Mouse (Mus musculus) myocyte (in vitro differentiated cells): Measurements from ENCODE around the gene Fgfr1op2.

ENCODE experiments used
- CEBPB ChIP-seq: IDR thresholded peaks from 2 replicates; pipeline ENCODE4 v1.6.1; 2011; ENCODE audit warnings: mild to moderate bottlenecking, moderate library complexity; ENCODE audit not compliant: poor library complexity, insufficient read depth, severe bottlenecking
- MAX ChIP-seq: IDR thresholded peaks from one replicate; pipeline ENCODE4 v1.6.1; 2011; ENCODE audit warnings: low read depth, mild to moderate bottlenecking, control low read depth
- MYOD1 ChIP-seq, 3 experiments: IDR thresholded peaks; one replicate each; pipeline ENCODE4 v1.6.1; 2011; ENCODE audit warnings: control low read depth in 2 of 3, low read depth in 2 of 3, mild to moderate bottlenecking in 2 of 3, moderate library complexity in 1 of 3; ENCODE audit not compliant: insufficient read length in 2 of 3, control insufficient read depth in 1 of 3
- MYOG ChIP-seq, 3 experiments: IDR thresholded peaks; one replicate each; pipeline ENCODE4 v1.6.1; 2011; ENCODE audit warnings: control low read depth in 2 of 3, low read depth in 2 of 3, mild to moderate bottlenecking in 2 of 3; ENCODE audit not compliant: insufficient read length in 2 of 3, control insufficient read depth in 1 of 3, insufficient read depth in 1 of 3
- POLR2A ChIP-seq: IDR thresholded peaks from one replicate; pipeline ENCODE4 v1.6.1; 2011; ENCODE audit warnings: low read depth, mild to moderate bottlenecking, control low read depth, moderate library complexity; ENCODE audit not compliant: insufficient read length
- REST ChIP-seq: IDR thresholded peaks from one replicate; pipeline ENCODE4 v1.6.1; 2011; ENCODE audit warnings: mild to moderate bottlenecking, control low read depth, moderate library complexity; ENCODE audit not compliant: insufficient read depth, insufficient read length
- SRF ChIP-seq: IDR thresholded peaks from one replicate; pipeline ENCODE4 v1.6.1; 2011; ENCODE audit warnings: low read depth; ENCODE audit not compliant: control insufficient read depth, insufficient read length
- TCF12 ChIP-seq: IDR thresholded peaks from one replicate; pipeline ENCODE4 v1.6.1; 2011; ENCODE audit warnings: mild to moderate bottlenecking, control low read depth; ENCODE audit not compliant: poor library complexity, insufficient read depth, severe bottlenecking
- USF1 ChIP-seq: IDR thresholded peaks from one replicate; pipeline ENCODE4 v1.6.1; 2011; ENCODE audit warnings: low read depth, mild to moderate bottlenecking, control low read depth, moderate library complexity

DNA sequence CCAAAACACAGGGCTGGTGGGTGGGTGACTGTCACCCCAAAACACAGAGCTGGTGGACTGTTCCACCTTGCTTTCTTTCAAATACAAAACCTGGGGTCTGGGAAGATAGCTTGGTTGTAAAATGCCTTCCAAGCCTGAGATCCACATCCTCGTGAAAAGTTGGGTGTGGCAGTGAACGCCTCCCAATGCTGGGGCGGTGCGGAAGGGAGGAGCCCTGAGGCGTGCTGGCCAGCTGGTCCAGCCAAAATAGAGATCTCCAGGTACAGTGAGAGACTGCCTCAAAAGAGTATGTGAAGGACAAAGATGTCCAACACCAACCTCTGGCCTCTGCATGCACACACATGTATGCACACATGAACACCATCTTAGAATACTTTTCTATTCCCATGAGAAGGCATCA is 37.5 kb downstream of the Fgfr1op2 start:
- no peak for TF ChIP-seq MYOG (IDR thresholded peaks at IDR 0.05; ENCODE audit: control insufficient read depth in 1 of 3, insufficient read depth in 1 of 3, insufficient read length in 2 of 3, low read depth in 2 of 3)
- TF ChIP-seq CEBPB = no peak
- TF ChIP-seq MAX = no peak
- TF ChIP-seq POLR2A = no peak
- no peak for TF ChIP-seq SRF
- no peak for TF ChIP-seq REST
- no peak for TF ChIP-seq TCF12
- no peak for TF ChIP-seq MYOD1 (IDR thresholded peaks at IDR 0.05; ENCODE audit: control insufficient read depth in 1 of 3, insufficient read length in 2 of 3, low read depth in 2 of 3)
- no peak for TF ChIP-seq USF1
